Mouse (Mus musculus): ENCODE data around the gene Klhl42.
A peak's percentile ranks its signal among the peaks of the same experiment; 100 is the strongest.

Gene Klhl42

DNA sequence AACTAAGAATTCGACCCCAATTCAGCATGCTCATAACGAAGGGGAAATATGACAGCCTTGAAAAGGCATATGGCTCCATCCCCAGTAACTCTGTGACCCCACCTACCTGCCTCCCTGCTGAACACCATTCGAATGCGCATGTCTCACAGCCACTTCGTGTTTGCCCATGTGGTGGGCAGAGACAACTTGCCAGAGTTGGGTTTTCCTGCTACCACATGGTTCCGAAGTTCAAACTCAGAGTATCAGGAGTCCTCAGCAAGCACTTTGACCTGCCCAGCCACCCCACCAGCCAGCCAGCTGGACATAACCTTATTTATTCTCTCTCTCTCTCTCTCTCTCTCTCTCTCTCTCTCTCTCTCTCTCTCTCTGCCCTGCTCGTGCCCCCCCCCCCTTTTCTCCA lies 3.4 kb upstream of the Klhl42 start:
- DNase-seq: peak; percentile 43

DNA sequence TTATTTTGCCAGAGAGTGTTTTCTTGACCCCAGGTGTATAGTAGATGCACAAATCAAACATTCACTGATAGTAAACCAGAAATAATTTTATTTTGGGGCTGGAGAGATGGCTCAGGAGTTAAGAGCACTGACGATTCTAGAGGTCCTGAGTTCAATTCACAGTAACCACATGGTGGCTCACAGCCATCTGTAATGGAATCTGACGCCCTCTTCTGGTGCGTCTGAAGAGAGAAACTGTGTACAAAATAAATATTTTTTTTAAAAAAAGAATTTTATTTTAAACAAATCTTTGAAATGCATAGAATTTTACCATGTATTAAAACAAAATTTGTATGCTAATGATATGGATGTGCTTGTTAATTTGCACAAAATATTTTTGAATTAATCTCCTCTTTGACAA lies 2.7 kb upstream of the Klhl42 start:
- no peak for DNase-seq

DNA sequence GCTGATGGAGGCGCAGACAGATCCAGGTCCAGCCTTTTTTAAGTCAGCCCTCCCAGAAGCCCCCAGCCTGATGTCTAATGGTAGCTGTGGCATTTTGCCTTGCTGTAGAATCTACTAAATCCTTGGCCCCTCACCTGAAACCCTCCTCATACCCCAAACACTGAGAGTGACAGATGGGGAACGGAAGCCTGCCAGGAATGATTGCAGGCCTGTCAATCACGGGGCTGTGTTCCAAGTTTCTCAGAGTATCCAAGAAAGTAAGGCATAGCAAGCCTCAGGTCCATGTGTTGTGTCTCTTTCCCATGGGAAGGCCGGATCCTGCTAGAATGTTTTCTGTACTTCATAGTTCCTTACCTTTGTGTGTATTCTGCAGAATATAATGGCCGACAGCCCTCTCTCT lies 988 bp upstream of the Klhl42 start:
- no peak for DNase-seq

DNA sequence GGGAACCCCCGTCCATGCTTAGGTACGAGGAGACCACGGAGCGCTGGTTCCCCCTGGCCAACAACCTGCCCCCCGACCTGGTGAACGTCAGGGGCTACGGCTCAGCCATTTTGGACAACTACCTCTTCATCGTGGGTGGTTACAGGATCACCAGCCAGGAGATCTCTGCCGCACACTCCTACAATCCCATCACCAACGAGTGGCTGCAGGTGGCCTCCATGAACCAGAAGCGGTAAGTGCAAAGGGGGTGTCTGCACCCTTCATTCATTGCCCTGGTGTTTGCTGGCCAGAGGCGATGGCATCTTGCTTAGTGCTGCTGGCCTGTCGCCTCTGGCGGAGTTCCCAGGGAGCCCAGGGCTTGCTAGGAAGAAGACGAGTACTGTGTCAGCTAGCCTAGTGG lies 957 bp downstream of the Klhl42 start:
- DNase-seq: peak; percentile 58

DNA sequence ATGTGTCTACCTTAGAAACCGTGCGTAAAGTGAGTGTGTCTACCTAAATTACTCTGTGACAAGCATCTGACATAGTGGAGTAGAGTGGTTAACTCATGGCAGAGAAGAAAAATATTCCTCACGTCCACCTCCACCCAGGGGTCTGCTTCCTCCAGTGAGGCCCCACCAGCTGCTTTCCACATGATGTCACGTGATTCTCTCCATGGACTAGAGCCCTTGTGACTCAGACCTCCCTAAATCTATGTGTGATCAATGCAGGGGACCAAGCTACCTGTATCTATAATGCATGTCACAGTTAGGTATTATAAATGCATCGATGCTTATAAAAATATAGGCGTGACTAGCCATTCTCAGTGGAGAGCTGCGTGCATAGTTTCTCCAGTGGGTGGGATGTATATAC lies 3.6 kb downstream of the Klhl42 start:
- no peak for DNase-seq

DNA sequence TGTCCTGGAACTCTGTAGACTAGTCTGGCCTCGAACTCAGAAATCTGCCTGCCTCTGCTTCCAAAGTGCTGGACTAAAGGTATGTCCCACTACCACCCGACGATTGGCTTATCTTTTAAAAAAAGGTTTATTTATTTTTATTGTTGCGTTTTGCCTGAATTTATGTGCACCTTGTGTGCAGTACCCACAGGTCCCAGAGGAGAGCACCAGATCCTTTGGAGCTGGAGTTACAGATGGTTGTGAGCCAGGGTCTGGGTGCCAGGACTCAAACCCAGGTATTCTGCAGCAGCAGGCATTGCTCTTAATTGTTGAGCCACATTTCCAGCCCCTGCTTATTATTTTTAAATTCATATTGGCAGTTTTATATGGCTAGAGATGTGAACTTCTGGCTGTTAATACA lies 4.9 kb downstream of the Klhl42 start:
- no peak for DNase-seq

DNA sequence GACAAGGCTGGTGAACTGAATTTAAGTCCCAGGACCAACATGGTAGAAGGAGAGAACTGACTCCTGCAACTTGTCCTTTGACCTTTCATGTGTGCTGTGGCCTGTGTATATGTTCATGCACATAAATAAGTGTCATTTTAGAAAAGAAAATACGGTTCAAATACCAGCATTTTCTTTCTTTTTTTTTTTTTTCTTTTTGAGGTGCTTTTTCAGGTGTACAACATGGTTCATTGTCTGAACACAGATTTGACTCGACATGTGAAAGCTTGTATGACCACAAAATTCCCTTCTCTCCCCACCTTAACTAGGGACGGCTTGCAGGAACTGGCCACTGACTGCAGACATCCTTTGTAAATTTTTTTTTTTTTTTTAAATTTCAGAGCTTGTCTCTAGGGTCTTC lies 5.8 kb downstream of the Klhl42 start:
- no peak for DNase-seq

DNA sequence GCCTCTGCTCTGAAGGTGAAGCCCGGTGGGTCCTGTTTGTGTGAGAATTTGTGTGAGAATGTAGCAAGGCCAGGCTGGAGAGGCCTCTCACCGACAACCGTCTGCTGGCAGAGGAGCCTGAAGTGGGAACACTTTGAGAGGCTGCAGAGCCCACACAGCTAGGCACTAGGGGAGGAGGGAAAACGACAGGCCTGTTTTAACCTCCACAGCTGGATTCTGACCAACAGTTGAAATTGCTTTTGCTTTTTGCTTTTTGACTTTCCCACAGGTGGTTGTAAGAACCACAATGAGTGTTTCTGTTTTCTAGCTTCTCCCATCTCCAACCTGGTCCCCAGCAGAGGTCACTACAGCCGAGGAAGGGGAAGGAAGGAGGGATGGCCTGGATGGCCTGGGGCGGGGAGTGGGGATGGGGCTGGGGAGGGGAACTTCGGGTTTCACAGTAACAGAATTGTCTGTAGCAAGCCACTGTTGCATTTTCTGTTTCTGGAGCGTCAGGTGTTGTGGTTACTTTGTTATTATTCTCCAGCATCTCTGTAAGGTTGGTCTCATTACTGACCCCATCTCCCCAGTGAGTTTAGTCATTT lies 6.3 kb downstream of the Klhl42 start:
- DNase-seq: no peak

DNA sequence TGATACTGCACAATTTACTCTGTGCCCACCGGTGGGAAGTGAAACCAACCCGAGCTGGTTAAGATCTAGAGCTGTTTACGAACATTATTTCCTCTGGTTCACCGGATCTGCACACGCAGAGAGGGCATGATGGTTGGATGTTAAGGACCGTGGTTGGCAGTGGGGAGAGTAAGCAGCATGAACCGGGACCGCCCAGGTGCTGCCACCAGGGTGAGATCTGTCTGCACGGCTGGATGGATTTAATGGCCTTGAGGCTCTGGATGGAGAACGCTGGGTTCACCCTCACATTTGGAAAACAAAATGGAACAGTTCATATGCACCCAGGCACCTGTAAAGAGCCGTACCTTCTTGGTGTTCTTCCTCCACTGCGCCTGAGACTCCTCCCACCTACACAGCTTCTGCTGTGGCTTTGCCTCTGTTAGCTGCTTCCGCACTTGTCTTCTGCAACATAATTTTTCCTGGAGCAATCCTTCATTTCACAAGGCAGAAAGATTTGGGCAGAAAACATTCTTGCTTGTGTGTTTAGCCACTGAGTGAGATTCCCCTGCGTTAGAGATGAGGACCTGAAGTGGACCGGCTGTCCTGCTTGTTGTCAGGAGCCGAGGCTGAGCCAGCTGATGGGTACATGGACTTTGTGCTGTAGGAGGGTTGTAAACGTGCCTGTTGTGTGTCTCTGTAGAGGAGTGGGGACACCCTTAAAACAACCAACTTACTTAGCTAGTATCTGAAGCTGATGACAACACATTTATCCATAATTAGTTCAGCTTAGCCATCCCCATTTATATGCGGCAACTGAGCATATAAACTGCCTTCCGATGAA lies 8.5 kb downstream of the Klhl42 start:
- peak; percentile 36 for DNase-seq

DNA sequence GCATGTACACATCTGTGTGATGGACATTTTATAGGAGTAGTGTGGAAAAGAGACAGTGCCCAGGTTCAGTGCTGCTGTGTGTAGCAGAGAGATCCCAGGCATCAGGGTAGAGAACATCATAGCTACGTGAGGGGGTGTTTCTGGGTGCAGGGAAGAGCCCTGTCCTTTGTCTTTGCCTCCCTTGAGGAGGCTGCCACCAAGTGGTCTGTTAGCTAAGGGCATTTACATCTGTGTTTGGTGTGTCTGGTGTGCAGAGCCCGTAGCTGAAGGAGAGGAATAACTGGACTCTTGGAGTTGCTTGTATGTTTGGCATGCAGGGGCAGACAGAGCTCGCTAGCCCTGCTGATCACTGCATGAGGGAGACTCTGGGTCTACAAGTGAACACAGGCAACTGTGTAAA lies 11.1 kb downstream of the Klhl42 start:
- no peak for DNase-seq

DNA sequence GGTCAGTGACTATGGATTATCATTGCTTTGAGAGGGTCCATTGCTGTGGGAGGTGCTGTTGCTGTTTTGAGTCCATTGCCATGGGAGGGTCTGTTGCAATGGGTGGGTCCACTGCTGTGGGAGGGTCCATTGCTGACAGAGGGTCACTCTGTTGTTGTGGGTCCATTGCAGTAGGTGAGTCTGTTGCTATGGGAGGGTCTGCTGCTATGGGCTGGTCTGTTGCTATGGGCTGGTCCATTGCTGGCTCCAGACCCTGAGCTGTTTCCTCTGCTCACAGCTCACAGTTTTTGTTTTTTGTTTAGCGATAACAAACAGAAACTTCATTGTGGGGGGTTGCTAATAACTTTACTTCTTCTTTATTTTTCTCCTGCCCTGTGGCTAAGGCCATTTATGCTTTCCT lies 14.3 kb downstream of the Klhl42 start:
- DNase-seq: no peak

DNA sequence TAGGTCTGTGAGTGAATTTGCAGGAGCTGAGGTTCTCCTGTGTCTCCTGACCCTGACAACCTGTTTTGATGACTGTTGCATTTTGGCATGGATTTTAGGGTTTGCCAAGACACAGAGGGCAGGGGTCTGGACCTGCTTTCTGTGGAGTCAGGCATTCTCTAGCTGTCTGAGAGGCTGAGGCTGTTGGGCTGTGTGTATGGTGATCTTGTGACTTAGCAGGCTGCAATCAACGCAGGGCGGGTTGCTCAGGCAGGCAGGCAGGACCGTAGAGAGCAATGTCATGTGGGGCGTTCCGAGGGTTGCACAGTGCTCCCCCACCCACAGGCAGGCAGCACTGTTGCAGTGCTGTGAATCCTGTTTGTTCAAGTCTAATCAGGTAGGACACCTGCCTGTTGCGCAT lies 15.5 kb downstream of the Klhl42 start:
- DNase-seq: no peak

DNA sequence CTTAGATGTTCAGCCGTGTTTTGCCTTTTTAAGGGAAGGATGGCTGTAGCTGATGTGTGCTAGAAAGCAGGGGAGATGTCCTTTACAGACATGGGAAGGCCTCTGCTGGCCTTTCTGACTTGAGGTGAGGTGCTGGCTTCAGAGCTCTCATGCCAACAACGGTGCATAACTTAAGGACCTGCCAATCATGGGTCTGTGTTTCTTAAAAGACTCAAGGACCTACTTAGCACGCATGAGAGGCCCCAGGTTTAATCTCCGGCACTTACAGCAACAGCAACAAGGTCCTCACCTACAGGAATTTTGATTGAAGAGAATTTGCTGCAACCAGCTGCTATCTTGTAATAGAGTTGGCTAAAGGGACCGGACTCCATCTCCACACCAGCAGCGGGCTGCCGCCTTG lies 18.1 kb downstream of the Klhl42 start:
- no peak for DNase-seq

DNA sequence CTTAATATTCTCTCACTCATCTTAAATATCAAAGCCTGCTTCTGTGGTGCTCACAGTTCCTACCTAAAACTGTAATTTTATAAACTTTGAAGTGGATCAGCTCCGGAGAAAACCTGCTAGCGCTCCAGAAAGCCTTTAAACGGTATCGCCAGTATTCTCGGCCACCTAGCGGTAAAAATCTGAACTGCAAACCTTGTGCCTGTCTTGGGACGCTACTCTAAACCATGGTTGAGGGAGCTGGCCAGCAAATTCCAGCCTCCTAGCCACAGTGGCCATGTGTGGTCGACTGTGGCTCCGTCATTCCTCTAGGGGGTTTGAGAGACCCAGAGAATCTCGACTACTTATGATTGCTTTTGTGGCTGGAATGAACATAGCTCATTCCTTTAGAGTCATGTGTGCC lies 25.4 kb downstream of the Klhl42 start:
- DNase-seq: peak; percentile 94

DNA sequence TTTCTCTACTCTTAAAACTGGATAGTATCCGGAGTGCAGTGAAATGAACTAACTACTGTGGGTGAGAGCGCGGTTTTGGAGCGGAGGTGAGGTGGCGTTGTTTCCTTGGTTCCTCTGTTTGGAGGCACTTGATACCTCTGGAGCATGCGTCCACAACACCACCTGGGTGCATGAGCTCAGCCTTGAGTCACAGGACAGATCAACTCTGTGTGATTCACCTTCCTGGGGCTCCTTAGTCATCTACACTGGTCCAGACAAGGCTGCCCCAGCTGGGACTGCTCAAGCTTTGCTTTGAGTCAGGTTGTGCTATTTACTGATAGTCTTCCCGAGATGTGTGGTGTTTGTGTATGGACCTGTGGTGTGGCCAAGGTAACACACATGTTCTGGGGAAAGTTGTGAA lies 26.6 kb downstream of the Klhl42 start:
- DNase-seq: no peak

DNA sequence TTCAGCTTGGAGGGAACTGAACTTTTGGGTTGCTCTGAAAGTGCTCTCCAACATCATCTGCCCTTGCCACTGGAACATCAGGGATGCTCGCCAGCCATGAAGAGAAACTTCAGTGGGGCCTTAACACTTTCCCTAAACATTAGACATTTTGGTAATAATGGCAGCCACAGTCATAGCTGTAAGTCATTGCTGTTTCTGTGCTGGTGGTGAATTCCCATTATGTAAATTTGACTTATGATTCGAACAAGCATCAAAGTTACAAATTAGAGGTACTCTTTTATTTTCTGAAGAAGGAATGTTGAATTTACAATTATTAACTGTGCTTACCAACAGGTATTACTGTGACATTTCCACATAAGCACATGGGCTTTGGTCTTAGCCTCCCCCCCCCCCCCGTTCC lies 27.0 kb downstream of the Klhl42 start:
- DNase-seq: no peak

DNA sequence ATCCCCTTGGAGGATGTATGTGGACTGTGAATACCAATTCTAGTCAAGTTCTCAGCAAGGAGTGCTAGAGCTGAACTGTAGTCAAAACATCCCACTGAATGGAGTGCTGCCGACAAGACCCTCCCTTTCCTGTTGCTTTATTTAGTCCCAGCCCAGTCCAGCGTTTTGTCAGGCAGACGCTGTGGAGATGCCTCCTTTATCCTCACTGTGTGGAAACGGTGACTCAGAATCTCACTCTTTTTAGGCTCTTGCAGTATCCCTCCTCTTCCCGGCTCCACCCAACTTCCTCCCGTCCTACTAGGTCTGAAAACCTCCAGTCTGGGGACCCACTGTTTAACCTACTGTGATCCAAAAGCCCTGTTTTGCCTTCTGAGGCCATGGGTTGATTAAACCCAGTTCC lies 30.1 kb downstream of the Klhl42 start:
- DNase-seq: peak; percentile 24

DNA sequence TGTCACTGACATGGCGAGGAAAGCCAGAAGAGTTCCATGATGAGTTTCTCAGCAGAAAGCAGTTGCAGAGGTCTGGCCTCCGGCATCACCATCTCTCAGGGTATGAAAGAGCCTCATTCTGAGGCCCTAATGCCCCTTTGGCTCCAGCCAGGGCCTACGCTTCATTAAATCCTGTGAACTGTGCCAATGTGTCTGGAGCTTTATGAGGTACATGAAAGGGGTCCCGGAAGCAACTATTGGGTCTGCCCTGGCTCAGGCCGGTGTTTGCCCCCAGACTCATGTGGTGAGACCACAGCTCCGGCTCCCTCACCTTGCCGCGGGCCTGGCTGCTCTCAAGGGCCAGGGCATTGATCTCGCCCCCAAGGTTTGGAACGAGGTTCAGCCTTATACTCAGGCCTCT lies 36.1 kb downstream of the Klhl42 start:
- DNase-seq: no peak

DNA sequence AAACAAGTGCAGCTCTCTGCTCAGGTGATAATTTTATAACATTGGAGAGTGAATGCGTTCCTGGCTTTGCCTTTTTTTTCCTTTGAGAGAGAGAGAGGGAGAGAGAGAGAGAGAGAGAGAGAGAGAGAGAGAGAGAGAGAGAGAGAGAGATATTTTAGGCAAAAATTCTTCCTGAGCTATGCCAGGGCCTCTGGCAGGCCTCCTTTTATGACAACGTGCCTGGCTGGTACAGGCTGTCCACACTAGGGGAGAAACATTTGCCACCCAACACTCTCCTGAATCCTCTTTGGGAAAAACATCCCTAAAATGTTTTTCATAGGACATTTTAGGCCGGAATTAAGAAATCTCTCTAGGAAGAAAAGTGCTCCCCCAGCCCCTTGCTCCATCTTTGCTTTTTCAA lies 47.1 kb downstream of the Klhl42 start:
- no peak for DNase-seq

DNA sequence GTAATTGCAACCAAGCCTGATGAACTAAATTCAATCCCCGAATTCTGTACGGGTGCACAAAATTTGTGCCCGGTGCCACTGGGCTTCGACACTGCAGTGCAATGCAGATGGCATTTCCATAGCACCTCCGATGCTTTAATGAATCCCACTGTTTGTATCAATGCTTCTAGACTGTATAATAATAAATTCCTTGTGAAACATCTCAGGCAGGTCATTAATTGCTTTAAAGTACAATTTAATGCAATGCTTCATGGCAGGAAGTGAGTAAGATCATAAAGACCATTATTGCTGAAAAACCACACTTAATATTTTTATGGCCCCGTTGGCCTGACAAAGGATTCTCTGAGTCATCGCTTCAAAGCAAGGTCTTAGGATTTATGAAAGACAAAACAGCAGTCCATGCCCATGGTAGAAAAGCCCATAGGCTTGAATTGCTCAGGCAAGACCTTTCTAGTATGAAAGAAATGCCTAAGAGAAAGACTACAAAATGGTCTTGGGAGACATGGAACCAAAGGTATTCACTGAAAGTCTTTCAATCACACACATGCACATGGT lies 49.5 kb downstream of the Klhl42 start:
- no peak for DNase-seq

DNA sequence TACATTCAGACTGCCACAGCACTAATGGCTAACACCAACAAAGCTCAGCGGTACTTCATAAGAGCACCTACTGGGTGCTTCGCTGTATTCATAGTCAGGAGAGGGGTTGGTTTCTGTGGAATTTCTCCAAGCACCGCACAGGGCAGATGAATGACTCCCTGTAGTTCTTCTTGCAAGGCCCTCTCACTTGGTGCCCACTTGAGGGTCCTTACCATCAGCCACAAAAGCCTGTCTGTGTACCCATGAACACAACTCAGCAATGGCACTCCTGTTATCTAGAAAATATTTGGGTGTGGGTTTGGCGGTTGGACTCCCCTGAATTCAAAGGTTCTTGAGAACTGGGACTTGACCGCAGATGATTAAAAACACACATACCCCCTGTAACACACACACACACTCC lies 53.5 kb downstream of the Klhl42 start:
- DNase-seq: no peak

DNA sequence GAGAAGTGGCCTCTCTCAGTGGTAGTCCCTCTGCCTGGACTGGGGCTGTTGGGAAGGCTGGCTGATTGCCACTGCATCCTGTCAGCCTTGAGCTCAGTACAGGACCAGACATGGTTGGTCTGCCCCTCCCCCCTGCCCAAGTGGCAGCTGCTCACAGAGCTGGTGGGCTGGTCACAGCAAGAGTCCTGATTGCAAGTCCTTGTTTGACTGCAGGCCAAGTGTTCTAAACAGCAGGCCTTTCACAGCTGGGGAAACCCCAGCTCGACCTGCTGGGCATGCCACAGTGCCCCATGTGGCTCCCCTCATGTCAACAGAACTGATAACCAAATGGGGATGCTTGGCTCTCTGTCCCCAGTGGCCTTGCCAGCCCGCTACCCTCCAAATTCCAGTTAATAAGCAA lies 54.1 kb downstream of the Klhl42 start:
- DNase-seq: peak; percentile 63

DNA sequence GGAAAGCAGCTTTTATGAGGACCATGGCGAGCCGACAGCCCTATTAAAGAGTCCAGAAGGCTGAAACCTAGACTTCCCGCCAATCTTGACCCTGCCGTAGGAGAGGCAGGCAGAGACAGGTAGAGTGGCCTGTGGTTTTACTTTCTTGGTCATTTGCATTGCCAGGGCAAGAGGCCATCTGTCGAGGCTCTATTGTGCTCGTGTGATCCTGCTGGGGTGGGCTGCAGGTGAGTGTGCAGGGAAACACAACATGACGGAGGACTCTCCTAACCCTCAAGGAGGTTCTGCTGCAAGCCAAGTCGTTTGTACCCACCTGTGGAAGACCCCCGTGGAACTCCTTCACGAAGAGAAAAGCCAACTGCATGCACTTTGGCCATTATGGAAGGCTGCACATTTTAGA lies 54.6 kb downstream of the Klhl42 start:
- DNase-seq: no peak

DNA sequence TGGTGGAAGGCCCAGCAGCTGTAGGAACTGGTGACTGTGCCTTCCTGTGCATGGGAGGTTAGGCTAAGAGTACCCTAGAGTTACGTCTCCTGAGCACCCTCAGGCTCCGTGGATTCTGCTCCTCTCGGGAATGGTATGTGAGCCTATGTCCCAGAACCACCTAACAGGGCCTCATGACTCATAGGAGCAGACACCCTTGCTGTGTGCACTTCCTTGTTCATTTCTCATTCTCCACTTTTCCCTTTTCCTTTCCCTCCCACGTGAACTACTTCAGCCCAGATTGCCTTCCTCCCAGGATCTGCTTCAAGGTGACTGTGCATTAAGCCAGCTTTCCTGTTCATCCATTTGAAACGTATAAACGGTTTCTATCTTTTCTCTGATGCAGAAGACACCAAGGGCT lies 59.9 kb downstream of the Klhl42 start:
- no peak for DNase-seq

DNA sequence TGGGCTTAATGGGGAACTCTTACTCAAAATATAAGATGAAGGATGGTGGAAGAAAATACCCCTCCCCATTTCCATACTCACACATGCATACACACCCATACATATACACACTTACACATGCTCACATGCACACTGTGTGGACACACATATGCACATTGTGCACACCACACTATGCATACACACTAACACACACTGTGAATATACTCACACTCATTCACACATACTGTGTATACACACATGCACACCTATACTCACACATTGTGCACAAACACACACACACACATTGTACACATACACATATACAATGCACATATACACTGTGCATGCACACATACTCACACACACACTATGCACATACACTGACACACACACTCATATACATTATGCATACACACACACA lies 60.7 kb downstream of the Klhl42 start:
- DNase-seq: no peak

All from kidney, postnatal 10 days (tissue).